Mouse (Mus musculus) megakaryocyte, embryonic 14.5 days (primary cell): ENCODE measurements at regions not wholly inside any gene's neighbourhood (a gene's known extent, or its start where the extent isn't known, plus 50 kb on each side); places are given as distances from the start of the nearest gene placed in this dataset.

Experiments
- H3K27me3 ChIP-seq: replicated peaks from 2 replicates; pipeline ENCODE3; 2012; ENCODE audit warnings: inconsistent platforms
- H3K36me3 ChIP-seq: replicated peaks from 2 replicates; pipeline ENCODE3; 2012; ENCODE audit warnings: low read length, inconsistent platforms, mixed read lengths
- H3K4me1 ChIP-seq: 2 replicates; pipeline ENCODE4 v1.6.1; 2012; ENCODE audit warnings: inconsistent platforms
- H3K4me3 ChIP-seq: replicated peaks from 2 replicates; pipeline ENCODE3; 2012; ENCODE audit warnings: moderate library complexity, mild to moderate bottlenecking, inconsistent platforms
- H3K9me3 ChIP-seq: 2 replicates; pipeline ENCODE4 v1.6.1; 2012; ENCODE audit warnings: inconsistent platforms
- FLI1 ChIP-seq: IDR thresholded peaks from 2 replicates; pipeline ENCODE4 v1.6.1; 2012; ENCODE audit warnings: low read length, inconsistent platforms, mixed read lengths
- GATA1 ChIP-seq: IDR thresholded peaks from 3 replicates; pipeline ENCODE4 v1.6.1; 2012; ENCODE audit warnings: mixed read lengths, low read length, inconsistent platforms, borderline replicate concordance

- H3K4me1 ChIP-seq: peaks cover 70% of the 10 kb centered on the region
- no peak for TF ChIP-seq GATA1
- TF ChIP-seq FLI1: no peak
Measured at GRCm38 (mm10) chr16:95864646-95865045, 126.1 kb downstream of the Psmg1 start.

DNA sequence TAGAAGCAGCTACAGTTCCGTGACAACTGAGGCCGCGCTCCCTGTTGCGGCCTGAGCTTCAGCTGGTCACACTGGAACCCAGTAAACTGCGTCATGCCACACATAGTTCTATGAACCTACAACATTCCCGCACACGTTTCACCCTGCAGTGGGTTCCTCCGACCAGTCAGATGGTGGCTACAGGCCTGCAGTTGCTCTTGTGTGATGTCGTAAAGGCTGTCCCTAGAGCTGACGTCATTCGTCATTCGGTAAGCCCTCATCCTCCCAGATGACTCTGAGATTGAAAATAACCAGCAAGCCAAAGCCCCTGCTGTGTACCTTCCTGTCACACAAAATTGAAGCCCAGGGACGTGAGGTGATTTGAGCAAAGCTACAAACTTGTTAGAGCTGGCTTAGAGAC lies 126.7 kb downstream of the Psmg1 start:
- Histone ChIP-seq H3K9me3 (no peaks in the 10 kb centered on the region), H3K36me3 (no peaks in the 10 kb centered on the region), H3K27me3 (peaks cover 69% of the 10 kb centered on the region), H3K4me3 (no peak overlapping the region), H3K4me1 (peaks cover 66% of the 10 kb centered on the region)
- TF ChIP-seq FLI1: no peak
- TF ChIP-seq GATA1: no peak

More at GRCm38 (mm10) chr16:95864646-95865045, 126.1 kb downstream of the Psmg1 start:
- Histone ChIP-seq H3K9me3 (no peaks in the 10 kb centered on the region), H3K27me3 (peaks cover 72% of the 10 kb centered on the region), H3K36me3 (no peaks in the 10 kb centered on the region), H3K4me3 (no peak overlapping the region)

- H3K9me3 ChIP-seq: no peaks in the 10 kb centered on the region
- TF ChIP-seq GATA1 (no peak), FLI1 (no peak)
- no peak overlapping the region for H3K4me3 ChIP-seq
- H3K27me3 ChIP-seq: peaks cover 63% of the 10 kb centered on the region
- no peaks in the 10 kb centered on the region for H3K36me3 ChIP-seq
- H3K4me1 ChIP-seq: peaks cover 61% of the 10 kb centered on the region
Measured at GRCm38 (mm10) chr16:95863565-95863964, 127.2 kb downstream of the Psmg1 start.

GRCm38 (mm10) chr16:95862621-95863020 lies 128.1 kb downstream of the Psmg1 start:
- Histone ChIP-seq H3K36me3 (no peaks in the 10 kb centered on the region), H3K4me1 (peaks cover 63% of the 10 kb centered on the region), H3K9me3 (no peaks in the 10 kb centered on the region), H3K4me3 (peak overlapping the region; percentile 44), H3K27me3 (peaks cover 60% of the 10 kb centered on the region)
- no peak for TF ChIP-seq FLI1
- no peak for TF ChIP-seq GATA1

DNA sequence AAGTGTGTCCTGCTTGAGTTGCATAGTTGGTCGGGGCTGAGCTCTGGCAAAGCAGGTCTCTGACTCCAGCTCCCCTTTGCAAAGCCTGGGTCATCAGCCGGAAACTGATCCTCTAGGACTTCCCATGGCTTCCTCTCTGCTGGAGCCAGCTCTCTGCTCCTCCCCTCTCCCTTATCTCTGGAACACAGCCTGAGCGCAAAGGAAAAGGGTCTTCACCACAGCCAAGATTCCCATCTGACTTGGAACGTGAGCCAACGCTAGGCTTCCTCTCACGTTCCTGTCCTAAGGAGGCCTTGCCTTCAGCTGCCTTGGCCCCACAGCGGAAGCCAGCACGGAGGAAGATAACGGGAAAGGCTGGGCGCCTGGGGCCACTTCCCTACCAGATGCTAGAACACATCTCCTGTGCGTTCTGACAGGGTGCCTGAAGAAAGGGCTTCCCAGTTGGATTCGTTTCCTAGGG lies 129.5 kb downstream of the Psmg1 start:
- H3K27me3 ChIP-seq: peaks cover 52% of the 10 kb centered on the region
- peaks cover 67% of the 10 kb centered on the region for H3K4me1 ChIP-seq
- peak overlapping the region; percentile 77 for H3K4me3 ChIP-seq
- no peaks in the 10 kb centered on the region for H3K9me3 ChIP-seq
- 0 out of 2 replicates have a peak, but pooled peaks have one; percentile 21 for TF ChIP-seq FLI1
- TF ChIP-seq GATA1: peak; percentile 66; the same call in 1 of the 3 replicates
- no peaks in the 10 kb centered on the region for H3K36me3 ChIP-seq

DNA sequence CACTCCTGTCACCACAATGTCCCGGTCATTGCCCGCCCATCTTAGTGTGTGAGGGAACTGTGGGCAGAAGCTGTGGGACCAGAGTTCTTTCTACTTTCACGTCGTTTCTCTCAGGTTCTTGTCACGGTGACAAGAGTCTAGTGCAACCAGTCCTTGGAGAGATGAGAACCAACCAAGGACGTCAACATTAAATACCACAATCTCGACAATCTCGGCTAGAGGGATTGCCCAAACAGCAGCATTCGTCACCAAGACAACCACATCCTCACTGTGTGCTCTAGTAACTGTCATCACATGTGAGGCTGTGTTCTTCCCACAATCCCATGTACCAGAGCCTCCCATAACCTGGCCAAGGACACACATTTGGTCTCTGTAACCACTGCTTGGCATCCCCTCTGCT lies 129.9 kb downstream of the Psmg1 start:
- peaks cover 66% of the 10 kb centered on the region for H3K4me1 ChIP-seq
- peak overlapping the region; percentile 77 for H3K4me3 ChIP-seq
- no peaks in the 10 kb centered on the region for H3K9me3 ChIP-seq
- no peak for TF ChIP-seq GATA1
- TF ChIP-seq FLI1: no peak
- H3K27me3 ChIP-seq: peaks cover 50% of the 10 kb centered on the region
- H3K36me3 ChIP-seq: no peaks in the 10 kb centered on the region

DNA sequence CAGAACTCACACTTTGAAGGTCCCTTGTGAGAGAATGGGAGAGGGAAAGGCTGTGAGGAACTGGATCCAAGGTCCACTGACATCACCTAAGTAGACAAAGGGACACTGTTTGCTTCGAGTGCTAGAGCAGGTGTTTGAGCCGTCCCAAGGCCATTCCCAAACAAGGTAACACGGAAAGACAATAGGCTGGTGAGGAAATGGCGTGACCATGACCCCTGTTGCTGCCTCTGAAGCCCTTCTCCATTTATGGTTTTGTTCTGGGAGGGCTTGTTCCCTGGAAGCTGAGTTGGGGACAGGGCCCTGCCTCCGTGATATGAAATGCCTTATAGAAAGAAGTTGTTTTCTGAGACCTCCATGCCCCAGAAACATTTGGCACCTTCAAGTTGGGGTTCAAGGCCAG lies 130.6 kb downstream of the Psmg1 start:
- TF ChIP-seq GATA1: no peak
- peaks cover 59% of the 10 kb centered on the region for H3K4me1 ChIP-seq
- no peak overlapping the region for H3K4me3 ChIP-seq
- peaks cover 4% of the 10 kb centered on the region; the same call in 1 of the 2 replicates for H3K9me3 ChIP-seq
- peaks cover 49% of the 10 kb centered on the region for H3K27me3 ChIP-seq
- H3K36me3 ChIP-seq: no peaks in the 10 kb centered on the region

GRCm38 (mm10) chr16:95857403-95857802 lies 133.4 kb downstream of the Psmg1 start:
- Histone ChIP-seq H3K9me3 (peaks cover 7% of the 10 kb centered on the region; the same call in 1 of the 2 replicates), H3K36me3 (no peaks in the 10 kb centered on the region), H3K4me3 (no peak overlapping the region), H3K27me3 (peaks cover 49% of the 10 kb centered on the region), H3K4me1 (peaks cover 39% of the 10 kb centered on the region)
- TF ChIP-seq GATA1 (no peak), FLI1 (no peak)

- peaks cover 7% of the 10 kb centered on the region; the same call in 1 of the 2 replicates for H3K9me3 ChIP-seq
- TF ChIP-seq GATA1 (no peak), FLI1 (no peak)
- peaks cover 25% of the 10 kb centered on the region for H3K4me1 ChIP-seq
- peaks cover 52% of the 10 kb centered on the region for H3K27me3 ChIP-seq
- H3K36me3 ChIP-seq: no peaks in the 10 kb centered on the region
- H3K4me3 ChIP-seq: no peak overlapping the region
Measured at GRCm38 (mm10) chr16:95855230-95855629, 135.5 kb downstream of the Psmg1 start.

DNA sequence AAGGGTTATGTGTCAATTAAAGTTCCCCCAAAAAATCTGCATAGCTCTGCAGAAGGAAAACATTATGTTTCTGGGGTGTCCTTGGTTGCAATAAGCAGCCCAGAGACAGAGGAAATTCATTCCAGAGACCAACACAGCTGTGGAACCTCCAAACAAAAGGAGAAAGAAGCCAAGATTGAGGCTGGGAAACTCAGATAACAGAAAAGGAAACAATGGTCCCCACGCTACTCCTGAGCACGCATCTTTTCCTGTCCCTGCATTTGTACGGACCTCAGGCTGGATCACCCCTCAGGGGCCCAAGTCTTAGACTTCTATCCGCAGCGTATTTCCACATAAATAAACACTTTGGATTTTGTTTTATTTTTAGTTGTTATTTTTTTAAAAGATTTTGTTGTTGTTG lies 138.9 kb downstream of the Psmg1 start:
- peaks cover 23% of the 10 kb centered on the region for H3K4me1 ChIP-seq

More for the DNA sequence above, 138.9 kb downstream of the Psmg1 start:
- peaks cover 7% of the 10 kb centered on the region; the same call in 1 of the 2 replicates for H3K9me3 ChIP-seq
- no peak overlapping the region for H3K4me3 ChIP-seq
- peaks cover 69% of the 10 kb centered on the region for H3K27me3 ChIP-seq
- H3K36me3 ChIP-seq: no peaks in the 10 kb centered on the region
- TF ChIP-seq FLI1 (no peak), GATA1 (no peak)
